Mouse (Mus musculus): ENCODE data around the gene Gcdh. TPM values are rescaled to one million over a fixed set of nuclear protein-coding genes. Genes with fewer than 3 reads are reported as not detected.

The Gcdh gene
- polyA plus RNA-seq, 1 experiment from 2014 or later: 25.6 TPM

GRCm38 (mm10) chr8:84840248-84840999, 53.3 kb downstream of the Gcdh start, which contains the start of gene Rad23a:
TSS of gene Rad23a (minus strand) at chr8:84840665.
- peak within 1 kb of the TSS; percentile 89 for H3K4me3 ChIP-seq (replicated peaks; ENCODE audit: low read length)
- H3K9me3 ChIP-seq (ENCODE audit: control insufficient read depth, low read length): no peaks in the 10 kb centered on the region
- DNase-seq (ENCODE audit: low spot score) (peak; percentile 97), ATAC-seq (ENCODE audit: low FRiP score) (peak; percentile 95)
- H3K4me2 ChIP-seq (replicated peaks): peak within 1 kb of the TSS; percentile 76
- under 1% methylated on average over 41 of the region's 55 CpGs for WGBS
- H3K36me3 ChIP-seq (replicated peaks; ENCODE audit: control insufficient read depth, insufficient read depth): peaks cover 83% of the 10 kb centered on the region
- peaks cover 24% of the 10 kb centered on the region for H3K4me1 ChIP-seq (replicated peaks; ENCODE audit: control insufficient read depth, insufficient read depth, low read length)
- peak within 1 kb of the TSS; percentile 92 for H3K9ac ChIP-seq
- peak within 1 kb of the TSS; percentile 89 for H3K27ac ChIP-seq
- H3K27me3 ChIP-seq (ENCODE audit: control insufficient read depth, insufficient read depth, low read length): no peaks in the 10 kb centered on the region

GRCm38 (mm10) chr8:84839875-84840247, 53.9 kb downstream of the Gcdh start:
- DNase-seq (ENCODE audit: low spot score): no peak
- no peak for ATAC-seq (ENCODE audit: low FRiP score)
- Histone ChIP-seq H3K36me3 (replicated peaks; ENCODE audit: control insufficient read depth, insufficient read depth) (peaks cover 82% of the 10 kb centered on the region), H3K27ac (peak overlapping the region; percentile 89), H3K9ac (peak overlapping the region; percentile 92), H3K4me1 (replicated peaks; ENCODE audit: control insufficient read depth, insufficient read depth, low read length) (peaks cover 21% of the 10 kb centered on the region), H3K4me2 (replicated peaks) (peak overlapping the region; percentile 76), H3K9me3 (ENCODE audit: control insufficient read depth, low read length) (no peaks in the 10 kb centered on the region), H3K4me3 (replicated peaks; ENCODE audit: low read length) (peak overlapping the region; percentile 89), H3K27me3 (ENCODE audit: control insufficient read depth, insufficient read depth, low read length) (no peaks in the 10 kb centered on the region)
- 3% methylated on average over 7 of the region's 7 CpGs for WGBS

GRCm38 (mm10) chr8:84839411-84839810, 54.3 kb downstream of the Gcdh start:
- Histone ChIP-seq H3K4me2 (replicated peaks) (peak overlapping the region; percentile 76), H3K4me3 (replicated peaks; ENCODE audit: low read length) (peak overlapping the region; percentile 89), H3K36me3 (replicated peaks; ENCODE audit: control insufficient read depth, insufficient read depth) (peaks cover 82% of the 10 kb centered on the region), H3K9me3 (ENCODE audit: control insufficient read depth, low read length) (no peaks in the 10 kb centered on the region), H3K27ac (0 out of 2 replicates have a peak overlapping the region, but pooled peaks have one; percentile 89), H3K27me3 (ENCODE audit: control insufficient read depth, insufficient read depth, low read length) (no peaks in the 10 kb centered on the region), H3K4me1 (replicated peaks; ENCODE audit: control insufficient read depth, insufficient read depth, low read length) (peaks cover 18% of the 10 kb centered on the region), H3K9ac (peak overlapping the region; percentile 92)
- ATAC-seq (ENCODE audit: low FRiP score) (no peak), DNase-seq (ENCODE audit: low spot score) (no peak)
- WGBS: 97% methylated on average over 2 of the region's 2 CpGs

GRCm38 (mm10) chr8:84838513-84838912, 55.2 kb downstream of the Gcdh start:
- WGBS: 91% methylated on average over 5 of the region's 5 CpGs
- H3K27me3 ChIP-seq (ENCODE audit: control insufficient read depth, insufficient read depth, low read length): no peaks in the 10 kb centered on the region

DNA sequence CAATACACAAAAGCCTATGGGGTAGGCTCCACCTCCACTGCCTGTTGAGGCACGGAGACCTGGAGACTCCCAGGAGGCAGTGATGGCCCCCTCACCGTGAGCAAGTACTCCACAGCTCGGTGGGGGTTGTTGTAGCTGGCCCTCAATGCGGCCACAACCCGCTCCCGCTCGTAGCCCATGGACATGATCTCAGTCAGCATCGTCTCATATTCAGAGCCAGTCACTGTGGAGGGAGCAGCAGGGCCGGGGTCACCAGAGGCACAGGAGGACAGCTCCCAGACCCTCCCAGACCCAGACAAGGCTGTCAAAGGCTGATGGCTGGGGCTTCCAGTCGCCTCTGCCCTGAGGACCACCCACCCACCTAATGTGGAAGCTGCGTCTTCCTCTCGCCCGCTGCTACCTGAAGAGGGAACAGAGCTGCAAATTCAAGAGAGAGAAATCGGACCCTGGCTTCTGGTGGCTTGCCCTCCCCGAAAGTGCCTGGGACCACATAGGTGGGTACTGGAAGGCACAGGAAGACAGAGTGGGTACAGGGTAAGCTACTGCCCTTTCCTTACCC, 55.7 kb downstream of the Gcdh start:
- Histone ChIP-seq H3K4me2 (replicated peaks) (no peak overlapping the region), H3K4me1 (replicated peaks; ENCODE audit: control insufficient read depth, insufficient read depth, low read length) (peaks cover 16% of the 10 kb centered on the region), H3K27me3 (ENCODE audit: control insufficient read depth, insufficient read depth, low read length) (no peaks in the 10 kb centered on the region), H3K27ac (no peak overlapping the region), H3K4me3 (replicated peaks; ENCODE audit: low read length) (no peak overlapping the region), H3K9me3 (ENCODE audit: control insufficient read depth, low read length) (no peaks in the 10 kb centered on the region), H3K36me3 (replicated peaks; ENCODE audit: control insufficient read depth, insufficient read depth) (peaks cover 76% of the 10 kb centered on the region), H3K9ac (no peak overlapping the region)
- WGBS: 83% methylated on average over 15 of the region's 15 CpGs
- DNase-seq (ENCODE audit: low spot score) (no peak), ATAC-seq (ENCODE audit: low FRiP score) (no peak)

More at GRCm38 (mm10) chr8:84838513-84838912, 55.2 kb downstream of the Gcdh start:
- Histone ChIP-seq H3K36me3 (replicated peaks; ENCODE audit: control insufficient read depth, insufficient read depth) (peaks cover 81% of the 10 kb centered on the region), H3K9me3 (ENCODE audit: control insufficient read depth, low read length) (no peaks in the 10 kb centered on the region), H3K9ac (no peak overlapping the region), H3K27ac (no peak overlapping the region), H3K4me1 (replicated peaks; ENCODE audit: control insufficient read depth, insufficient read depth, low read length) (peaks cover 12% of the 10 kb centered on the region), H3K4me3 (replicated peaks; ENCODE audit: low read length) (no peak overlapping the region), H3K4me2 (replicated peaks) (no peak overlapping the region)
- ATAC-seq (ENCODE audit: low FRiP score) (no peak), DNase-seq (ENCODE audit: low spot score) (no peak)

- Histone ChIP-seq H3K4me2 (replicated peaks) (no peak overlapping the region), H3K27ac (no peak overlapping the region), H3K4me1 (replicated peaks; ENCODE audit: control insufficient read depth, insufficient read depth, low read length) (peaks cover 19% of the 10 kb centered on the region), H3K9me3 (ENCODE audit: control insufficient read depth, low read length) (no peaks in the 10 kb centered on the region), H3K4me3 (replicated peaks; ENCODE audit: low read length) (no peak overlapping the region), H3K27me3 (ENCODE audit: control insufficient read depth, insufficient read depth, low read length) (no peaks in the 10 kb centered on the region), H3K36me3 (replicated peaks; ENCODE audit: control insufficient read depth, insufficient read depth) (peaks cover 69% of the 10 kb centered on the region), H3K9ac (no peak overlapping the region)
- ATAC-seq (ENCODE audit: low FRiP score): no peak
- 72% methylated on average over 8 of the region's 8 CpGs for WGBS
- no peak for DNase-seq (ENCODE audit: low spot score)
These were observed 56.4 kb downstream of the Gcdh start for GRCm38 (mm10) chr8:84837149-84837911.

Small RNA genes lying within 50 kb of the gene (microRNA-seq; reads per million reads assigned to microRNA genes)
- gene Gm24197: not detected
- 2.6 reads per million, percentile 9 among the genes with 10 or more reads in this experiment for gene Mir7069

Other genes starting within 250 kb of the Gcdh start
- 17.4 and 20.1 TPM in 2 replicates for gene Ier2, start 231.1 kb downstream of the Gcdh start, polyA plus RNA-seq (2014; fragmentation: Nextera tagmentation; extraction: Ambion mirVana)
- 55.2 and 62.1 TPM in 2 replicates for gene Trmt1, start 207.6 kb downstream of the Gcdh start, polyA plus RNA-seq (2014; fragmentation: Nextera tagmentation; extraction: Ambion mirVana)
- 17.8 and 18.1 TPM in 2 replicates for gene Nacc1, start 206.1 kb downstream of the Gcdh start, polyA plus RNA-seq (2014; fragmentation: Nextera tagmentation; extraction: Ambion mirVana)
- gene Lyl1, start 192.5 kb downstream of the Gcdh start, polyA plus RNA-seq (2014; fragmentation: Nextera tagmentation; extraction: Ambion mirVana): 3.8 and 5.1 TPM in 2 replicates
- gene G430095P16Rik, start 170.9 kb downstream of the Gcdh start, polyA plus RNA-seq (2014; fragmentation: Nextera tagmentation; extraction: Ambion mirVana): 0.55 and 0.71 TPM in 2 replicates
- gene Nfix, start 93.6 kb downstream of the Gcdh start, polyA plus RNA-seq (2014; fragmentation: Nextera tagmentation; extraction: Ambion mirVana): 78.8 and 82.4 TPM in 2 replicates
- gene Dand5, start 71.1 kb downstream of the Gcdh start, polyA plus RNA-seq (2014; fragmentation: Nextera tagmentation; extraction: Ambion mirVana): 13.5 and 14.6 TPM in 2 replicates
- 35.0 and 37.4 TPM in 2 replicates for gene Gadd45gip1, start 62.4 kb downstream of the Gcdh start, polyA plus RNA-seq (2014; fragmentation: Nextera tagmentation; extraction: Ambion mirVana)
- gene Rad23a, start 53.3 kb downstream of the Gcdh start, polyA plus RNA-seq (2014; fragmentation: Nextera tagmentation; extraction: Ambion mirVana): 75.7 and 81.1 TPM in 2 replicates
- 574 and 709 TPM in 2 replicates for gene Calr, start 47.0 kb downstream of the Gcdh start, polyA plus RNA-seq (2014; fragmentation: Nextera tagmentation; extraction: Ambion mirVana)
- 87.8 and 93.4 TPM in 2 replicates for gene Farsa, start 36.9 kb downstream of the Gcdh start, polyA plus RNA-seq (2014; fragmentation: Nextera tagmentation; extraction: Ambion mirVana)
- 27.7 and 32.5 TPM in 2 replicates for gene Syce2, start 21.8 kb downstream of the Gcdh start, polyA plus RNA-seq (2014; fragmentation: Nextera tagmentation; extraction: Ambion mirVana)
- gene Klf1, start 8.0 kb upstream of the Gcdh start, polyA plus RNA-seq (2014; fragmentation: Nextera tagmentation; extraction: Ambion mirVana): 0.70 and 0.91 TPM in 2 replicates
- gene Dnase2a, start 14.6 kb upstream of the Gcdh start, polyA plus RNA-seq (2014; fragmentation: Nextera tagmentation; extraction: Ambion mirVana): 3.3 and 6.0 TPM in 2 replicates
- gene Mast1, start 43.4 kb upstream of the Gcdh start, polyA plus RNA-seq (2014; fragmentation: Nextera tagmentation; extraction: Ambion mirVana): 69.7 and 76.5 TPM in 2 replicates
- 1.1 and 1.8 TPM in 2 replicates for gene Rtbdn, start 53.1 kb upstream of the Gcdh start, polyA plus RNA-seq (2014; fragmentation: Nextera tagmentation; extraction: Ambion mirVana)
- gene Gm49661, start 75.5 kb upstream of the Gcdh start, polyA plus RNA-seq (2014; fragmentation: Nextera tagmentation; extraction: Ambion mirVana): not detected in 2 replicates
- gene Prdx2, start 75.7 kb upstream of the Gcdh start, polyA plus RNA-seq (2014; fragmentation: Nextera tagmentation; extraction: Ambion mirVana): 1,143 and 1,221 TPM in 2 replicates
- 47.8 and 48.4 TPM in 2 replicates for gene Rnaseh2a, start 75.8 kb upstream of the Gcdh start, polyA plus RNA-seq (2014; fragmentation: Nextera tagmentation; extraction: Ambion mirVana)
- 6.0 and 6.2 TPM in 2 replicates for gene Junb, start 84.8 kb upstream of the Gcdh start, polyA plus RNA-seq (2014; fragmentation: Nextera tagmentation; extraction: Ambion mirVana)
- gene Hook2, start 96.7 kb upstream of the Gcdh start, polyA plus RNA-seq (2014; fragmentation: Nextera tagmentation; extraction: Ambion mirVana): 24.6 and 27.3 TPM in 2 replicates
- gene Best2, start 120.6 kb upstream of the Gcdh start, polyA plus RNA-seq (2014; fragmentation: Nextera tagmentation; extraction: Ambion mirVana): not detected in 2 replicates
- 121 and 137 TPM in 2 replicates for gene Asna1, start 131.4 kb upstream of the Gcdh start, polyA plus RNA-seq (2014; fragmentation: Nextera tagmentation; extraction: Ambion mirVana)
- 162 and 165 TPM in 2 replicates for gene Trir, start 132.9 kb upstream of the Gcdh start, polyA plus RNA-seq (2014; fragmentation: Nextera tagmentation; extraction: Ambion mirVana)
- gene Tnpo2, start 143.0 kb upstream of the Gcdh start, polyA plus RNA-seq (2014; fragmentation: Nextera tagmentation; extraction: Ambion mirVana): 42.4 and 46.4 TPM in 2 replicates
- 63.0 and 68.9 TPM in 2 replicates for gene Fbxw9, start 166.1 kb upstream of the Gcdh start, polyA plus RNA-seq (2014; fragmentation: Nextera tagmentation; extraction: Ambion mirVana)
- gene Gm5741, start 174.1 kb upstream of the Gcdh start, polyA plus RNA-seq (2014; fragmentation: Nextera tagmentation; extraction: Ambion mirVana): 1.4 TPM in 1 of 2 replicates, not detected in the other
- gene Dhps, start 177.8 kb upstream of the Gcdh start, polyA plus RNA-seq (2014; fragmentation: Nextera tagmentation; extraction: Ambion mirVana): 105 and 113 TPM in 2 replicates
- gene Wdr83os, start 186.8 kb upstream of the Gcdh start, polyA plus RNA-seq (2014; fragmentation: Nextera tagmentation; extraction: Ambion mirVana): 119 and 136 TPM in 2 replicates
- 41.2 and 43.9 TPM in 2 replicates for gene Wdr83, start 187.4 kb upstream of the Gcdh start, polyA plus RNA-seq (2014; fragmentation: Nextera tagmentation; extraction: Ambion mirVana)
- 17.3 and 20.1 TPM in 2 replicates for gene Man2b1, start 189.3 kb upstream of the Gcdh start, polyA plus RNA-seq (2014; fragmentation: Nextera tagmentation; extraction: Ambion mirVana)
- gene Zfp791, start 229.2 kb upstream of the Gcdh start, polyA plus RNA-seq (2014; fragmentation: Nextera tagmentation; extraction: Ambion mirVana): 3.6 TPM in 2 replicates